Mouse (Mus musculus) thymus, postnatal 25 days (tissue): Measurements from ENCODE around the gene Cstf3.
A peak's percentile ranks its signal among the peaks of the same experiment; 100 is the strongest.
"Not testable (repeated sequence)": the region's sequence is repeated elsewhere in the genome, so short reads cannot be mapped to it uniquely, and the experiment has no call there.

Experiments
- DNase-seq: peaks from one replicate; pipeline ENCODE4 v3.0.0; 2022

Gene Cstf3

DNA sequence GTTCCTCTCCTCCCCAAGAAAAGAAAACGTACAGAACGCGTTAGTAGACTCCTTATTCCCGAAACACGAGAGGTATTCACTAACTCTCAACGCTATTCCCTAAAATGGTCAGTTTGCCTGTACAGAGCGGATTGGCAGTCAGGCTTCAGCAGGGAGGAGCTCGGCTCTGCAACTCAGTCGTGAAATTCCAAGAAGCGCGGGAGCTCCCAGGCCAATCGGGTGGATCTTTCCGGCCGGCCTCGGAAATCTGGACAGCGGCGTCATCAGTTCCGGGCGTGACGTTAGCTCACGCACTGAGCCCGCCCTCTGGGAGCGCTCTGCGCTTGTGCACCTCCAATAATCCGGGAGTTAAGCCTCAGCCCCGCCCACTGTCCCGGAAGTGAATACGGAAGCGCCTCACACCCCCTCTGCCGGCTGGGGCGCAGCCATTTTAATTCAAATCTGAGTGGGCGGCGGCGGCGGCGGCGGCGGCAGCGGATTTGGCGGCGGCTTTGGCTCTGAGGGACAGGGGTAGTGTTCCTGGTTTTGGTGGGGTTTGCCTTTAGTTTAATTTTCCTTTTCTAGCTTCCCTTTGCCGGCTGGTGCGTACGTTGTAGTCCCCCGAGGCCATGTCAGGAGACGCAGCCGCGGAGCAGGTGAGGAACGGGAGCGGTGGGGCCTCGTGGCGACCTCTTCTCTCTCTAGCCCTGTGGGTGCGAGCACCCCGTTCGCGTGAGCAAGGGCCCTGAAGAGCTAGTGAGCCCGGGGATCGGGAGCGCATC is at the start of gene Cstf3:
Gene Cstf3 (plus strand): TSS at position 456 of the 761 bp plus-strand sequence.
- DNase-seq: peak; percentile 97

DNA sequence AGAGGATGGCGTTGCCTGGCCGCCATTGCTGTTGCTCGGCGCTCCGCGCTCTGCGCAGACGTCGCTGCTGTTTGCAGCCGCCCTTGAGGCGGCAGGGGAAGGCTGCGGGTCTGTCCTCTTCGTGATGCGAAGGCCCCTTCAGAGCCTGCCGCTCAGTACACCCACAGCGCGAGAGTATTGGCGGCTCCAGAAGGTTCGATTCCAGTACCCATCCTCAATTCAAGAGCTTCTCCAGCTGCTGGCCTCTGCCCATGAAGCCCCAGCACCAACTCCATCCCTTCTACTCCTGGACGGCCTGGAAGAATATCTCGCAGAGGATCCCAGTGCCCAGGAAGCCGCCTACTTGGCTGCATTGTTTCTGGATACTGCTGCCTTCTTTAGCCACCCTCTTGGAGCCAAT is 33.6 kb upstream of the Cstf3 start:
- DNase-seq: not testable (repeated sequence)

DNA sequence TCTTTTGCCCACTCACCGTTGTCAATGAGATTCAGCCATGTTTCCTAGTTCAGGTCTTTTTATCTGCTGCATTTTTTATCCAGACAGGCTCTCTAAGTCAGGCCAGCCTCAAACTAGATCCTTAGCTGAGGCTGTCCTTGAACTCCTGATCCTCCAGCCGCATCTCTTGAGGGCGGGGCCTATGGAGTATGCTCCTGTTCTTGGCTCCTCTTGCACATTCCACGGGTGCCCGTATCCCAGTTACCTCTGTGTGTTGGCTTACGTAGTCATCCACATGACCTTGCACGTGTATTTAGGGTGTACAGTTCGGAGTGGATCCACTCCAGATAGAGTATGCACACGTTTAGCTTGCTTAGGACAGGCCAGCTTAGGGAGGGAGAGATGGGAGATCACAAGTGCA is 32.6 kb upstream of the Cstf3 start:
- DNase-seq: no peak

DNA sequence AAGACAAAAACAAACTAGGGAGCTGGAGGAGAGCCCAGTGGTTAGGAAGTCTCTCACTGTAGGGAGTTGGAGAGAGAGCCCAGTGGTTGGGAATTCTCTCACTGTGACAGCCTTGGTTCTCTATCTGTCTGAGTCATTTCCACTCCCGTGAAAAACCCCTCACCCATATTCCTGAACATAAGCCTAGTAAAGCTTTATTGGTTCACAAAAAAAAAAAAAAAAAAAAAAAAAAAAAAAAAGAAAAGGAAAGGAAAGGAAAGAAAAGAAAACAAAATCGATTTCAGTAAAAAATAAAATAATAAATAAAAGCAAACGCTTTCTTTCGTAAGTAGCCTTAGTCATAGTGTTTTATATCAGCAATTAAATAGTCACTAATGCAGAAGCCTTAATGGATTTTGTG is 32.0 kb upstream of the Cstf3 start:
- no peak for DNase-seq

DNA sequence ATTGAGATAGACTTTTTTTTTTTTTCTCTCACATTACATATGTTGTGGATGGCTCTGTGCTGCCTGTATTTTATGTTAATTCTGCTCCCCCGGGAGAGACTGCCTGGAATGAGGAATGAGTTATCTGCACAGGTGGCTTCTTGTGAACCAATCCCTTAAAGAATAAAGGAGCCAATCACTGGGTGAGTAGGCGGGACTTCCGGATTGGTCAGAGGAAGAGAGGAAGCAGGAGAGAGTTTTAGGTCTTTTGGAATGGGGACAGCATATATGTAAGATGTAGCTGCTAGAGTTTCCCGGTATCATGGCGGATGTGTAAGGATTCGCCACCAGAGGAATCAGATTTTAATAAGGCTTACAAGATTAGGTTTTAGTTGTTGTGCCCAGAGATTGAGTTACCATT is 31.4 kb upstream of the Cstf3 start:
- no peak for DNase-seq

DNA sequence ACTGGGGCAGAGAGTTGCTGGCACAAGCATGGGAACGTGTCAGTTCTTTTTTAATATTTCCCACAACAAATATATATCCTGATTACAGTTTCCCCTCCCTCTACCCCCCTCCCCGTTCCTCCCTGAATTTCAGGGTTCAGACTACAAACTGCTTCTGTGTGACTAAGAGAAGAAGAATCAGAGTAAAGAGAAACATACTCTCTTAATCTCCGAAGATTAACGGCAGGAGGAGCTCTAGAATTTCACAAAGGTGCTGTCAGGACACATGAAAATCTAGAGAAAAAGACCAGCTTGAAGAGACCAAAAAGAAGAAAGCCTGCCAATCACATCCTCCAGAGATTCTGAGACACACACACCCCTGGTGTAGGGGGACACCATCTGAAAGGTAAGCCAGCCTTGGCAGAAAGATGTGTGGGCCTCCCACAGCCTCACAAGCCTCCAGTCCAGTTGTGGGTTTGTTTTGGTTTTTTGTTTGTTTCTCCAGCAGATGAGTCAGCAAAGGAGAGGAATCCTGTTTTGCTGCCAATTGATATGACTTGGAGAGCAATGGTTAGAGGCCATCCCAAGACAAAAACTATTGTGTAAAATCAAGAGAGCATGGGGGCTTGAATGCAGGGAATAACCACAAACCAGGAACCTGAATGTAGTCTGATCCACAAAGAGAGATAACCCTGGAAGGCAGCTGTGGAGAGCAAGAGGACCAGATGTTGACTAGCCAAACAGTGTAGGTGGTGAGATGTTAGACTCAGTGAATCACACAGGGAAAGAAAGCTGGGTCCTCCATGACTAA is 30.5 kb upstream of the Cstf3 start:
- no peak for DNase-seq

DNA sequence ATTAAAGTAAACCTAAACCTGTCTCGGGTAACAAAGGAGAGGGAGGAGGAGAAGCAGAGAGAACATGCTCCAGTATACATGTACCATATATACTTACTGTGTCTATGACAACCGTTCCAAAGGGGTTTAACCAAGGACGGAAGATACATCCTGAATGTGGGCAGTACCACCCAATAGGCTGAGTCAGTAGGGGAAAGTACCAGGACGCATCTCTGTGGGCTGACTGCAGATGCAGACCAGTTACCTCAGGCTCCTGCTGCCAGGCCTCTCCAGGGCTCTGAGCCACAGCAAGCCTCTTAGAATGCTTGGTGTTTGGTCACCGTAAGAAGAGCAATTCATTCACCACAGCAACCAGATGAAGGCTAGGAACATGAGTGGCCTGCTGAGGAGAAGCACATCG is 28.9 kb upstream of the Cstf3 start:
- no peak for DNase-seq

DNA sequence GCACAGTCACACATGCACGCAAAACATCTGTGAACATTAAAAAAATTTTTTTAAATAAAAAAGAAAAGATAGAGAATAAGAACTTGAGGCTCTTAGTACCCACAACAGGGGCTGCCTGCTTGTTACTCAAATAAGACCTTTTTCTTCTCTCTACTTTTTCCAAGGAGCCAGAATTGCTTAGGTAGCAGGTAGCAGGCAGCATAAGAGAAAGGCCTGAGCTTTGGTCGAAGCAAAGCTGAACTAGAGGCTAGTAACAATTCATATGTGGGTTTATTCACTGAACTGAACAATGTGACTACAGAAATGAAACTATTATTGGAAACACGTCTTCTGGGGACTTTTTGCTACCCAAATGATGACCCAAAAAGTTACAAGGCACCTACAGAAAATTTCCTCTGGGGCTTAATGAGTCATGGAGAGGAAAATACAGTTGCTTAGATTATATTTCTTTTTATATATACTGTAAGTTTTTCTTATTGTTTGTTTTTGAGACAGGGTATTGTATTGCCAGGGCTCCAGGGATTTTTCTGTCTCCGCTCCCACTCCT is 28.3 kb upstream of the Cstf3 start:
- no peak for DNase-seq

DNA sequence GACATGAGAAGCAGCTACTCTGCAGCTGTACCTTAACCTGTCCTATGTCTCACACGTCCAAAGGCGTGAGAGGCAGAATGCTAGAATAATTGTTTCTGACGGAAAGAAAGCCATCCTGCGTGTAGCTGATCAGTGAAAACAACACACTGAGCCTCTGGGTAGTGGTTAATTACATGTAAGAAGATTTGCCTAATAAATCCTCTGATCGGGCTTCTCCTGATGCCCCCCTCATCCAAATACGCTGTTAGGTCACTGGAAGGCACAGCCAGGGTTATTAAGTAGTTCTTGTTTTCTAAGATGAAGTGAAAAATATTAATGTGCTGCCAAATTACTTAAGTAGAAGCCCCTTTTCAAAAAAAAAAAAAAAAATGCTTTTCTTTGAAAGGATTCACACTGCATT is 18.3 kb upstream of the Cstf3 start:
- DNase-seq: no peak

DNA sequence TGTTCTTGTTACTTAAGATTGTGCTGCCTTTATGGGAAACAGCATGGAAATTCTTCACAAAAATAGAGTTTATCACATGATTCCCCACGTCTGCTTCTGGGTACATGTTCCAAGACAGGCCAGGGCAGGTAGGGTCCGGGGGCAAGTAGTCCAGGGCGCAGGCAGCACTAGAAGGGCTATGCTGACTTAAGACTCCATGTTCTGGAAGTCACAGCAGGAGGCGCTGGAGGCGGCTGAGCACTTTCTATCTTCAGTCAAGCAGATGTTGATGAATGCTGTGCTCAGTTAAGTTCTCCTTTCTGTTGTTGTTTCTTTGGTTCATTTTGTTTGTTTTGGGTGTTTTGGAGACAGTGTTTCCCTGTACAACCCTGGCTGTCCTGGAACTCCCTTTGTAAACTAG is 14.1 kb upstream of the Cstf3 start:
- DNase-seq: no peak

DNA sequence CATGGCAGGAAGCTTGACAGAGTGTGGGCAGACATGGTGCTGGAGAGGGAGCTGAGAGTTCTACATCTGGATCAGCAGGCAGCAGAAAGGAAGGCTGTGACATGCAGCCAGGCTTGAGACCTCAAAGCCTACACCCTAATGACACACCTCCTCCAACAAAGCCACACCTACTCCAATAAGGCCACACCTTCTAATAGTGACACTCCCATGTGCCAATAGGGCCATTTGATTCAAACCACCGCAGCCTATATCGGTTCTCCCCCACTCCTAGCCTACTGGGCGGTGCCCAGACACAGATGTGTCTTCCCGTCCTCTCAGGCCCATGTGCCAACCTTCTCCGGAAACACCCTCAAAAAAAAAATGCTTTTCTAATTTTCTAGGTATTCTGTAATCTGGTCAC is 12.3 kb upstream of the Cstf3 start:
- no peak for DNase-seq

DNA sequence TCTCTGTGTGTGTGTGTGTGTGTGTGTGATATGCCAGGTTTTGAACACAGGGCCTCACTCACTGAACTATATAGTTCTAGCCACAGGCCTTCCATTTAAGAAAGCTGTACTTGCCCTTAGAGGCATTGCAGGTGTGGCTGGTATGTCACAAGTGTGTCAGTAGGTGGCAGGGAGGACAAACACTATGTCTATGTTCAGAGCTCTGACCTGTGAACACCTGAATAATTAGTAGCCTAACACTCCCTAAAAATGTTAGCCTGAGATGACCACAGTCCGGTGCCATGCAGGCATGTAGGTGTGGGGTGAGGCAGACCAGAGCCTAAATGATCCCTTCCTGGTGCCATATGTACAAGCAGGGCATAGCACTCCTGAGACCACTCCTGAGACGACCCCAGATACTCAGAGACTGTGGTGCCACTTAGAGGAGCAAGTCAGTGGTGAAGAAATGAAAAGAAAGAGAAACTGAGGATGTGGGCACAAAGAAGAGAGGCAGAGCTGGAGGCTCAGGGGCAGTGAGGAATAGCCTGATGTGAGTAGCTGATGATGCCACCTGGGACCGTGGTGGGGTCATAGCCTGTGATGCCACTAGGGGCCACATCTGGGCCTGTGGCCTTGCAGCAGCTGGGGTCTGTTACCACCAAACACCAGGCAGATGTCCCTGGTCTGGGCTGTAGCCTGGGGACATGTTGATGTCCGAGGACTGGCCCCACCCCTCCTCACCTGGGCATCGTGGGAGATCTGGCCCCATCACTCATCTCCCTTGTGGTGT is 11.3 kb upstream of the Cstf3 start:
- DNase-seq: no peak

DNA sequence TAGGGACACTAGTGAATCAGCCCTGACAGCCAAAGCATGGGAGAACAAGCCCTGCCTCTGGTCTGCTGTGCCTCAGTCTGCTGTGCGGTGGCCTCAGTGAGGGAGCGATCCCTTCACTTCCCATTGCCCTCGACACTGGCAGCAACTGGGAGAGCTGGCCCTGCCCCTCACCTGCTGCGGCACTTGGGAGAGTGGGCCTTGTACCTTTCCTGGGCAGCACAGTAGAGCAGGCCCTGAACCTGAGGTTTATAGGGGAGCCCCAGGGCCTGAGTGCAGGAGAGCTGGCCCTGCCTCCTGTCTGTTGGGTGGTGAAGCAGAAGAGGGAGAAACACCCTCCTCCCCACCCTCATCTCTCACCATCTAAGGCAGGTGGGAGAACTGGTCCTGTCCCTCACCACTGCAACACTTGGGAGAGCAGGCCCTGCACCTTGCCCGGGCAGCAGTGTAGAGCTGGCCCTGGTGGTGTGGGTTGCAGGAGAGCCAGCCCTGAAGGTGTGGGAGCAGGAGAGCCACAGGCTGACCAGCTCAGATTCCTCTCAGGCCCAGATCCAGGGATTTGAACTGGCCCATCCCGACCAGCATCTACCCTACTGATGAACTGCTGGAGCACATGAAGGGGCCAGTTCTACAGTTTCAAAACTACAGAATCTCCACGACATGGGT is 10.4 kb upstream of the Cstf3 start:
- no peak for DNase-seq

DNA sequence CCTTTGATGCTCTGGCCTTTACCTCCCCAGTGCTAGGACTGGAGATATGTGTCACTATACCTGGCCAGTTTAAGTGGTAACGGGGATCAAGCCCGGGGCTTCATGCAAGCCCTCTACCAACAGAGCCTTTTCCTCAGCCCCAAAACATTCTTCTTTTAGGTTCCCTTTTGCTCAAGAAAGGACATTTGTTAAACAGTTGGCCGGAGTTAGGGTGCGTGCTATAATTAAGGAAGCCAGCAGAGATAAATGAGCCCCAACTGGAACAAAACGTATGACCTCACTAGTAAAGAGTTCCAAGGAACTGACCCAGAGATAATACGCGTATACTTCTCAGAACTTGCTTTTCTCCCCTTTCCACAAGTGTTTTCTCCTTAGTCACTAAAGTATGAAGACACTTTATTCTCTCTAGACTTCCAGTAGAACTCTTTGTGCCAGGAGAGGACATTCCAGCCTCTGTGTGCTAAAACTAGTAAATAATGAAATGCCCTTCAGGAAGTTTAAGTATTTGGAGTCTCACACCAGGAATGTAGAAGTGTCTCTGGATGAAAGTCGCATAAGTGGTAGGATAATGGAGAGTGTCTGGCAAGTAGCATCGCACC is 8.9 kb upstream of the Cstf3 start:
- DNase-seq: no peak

DNA sequence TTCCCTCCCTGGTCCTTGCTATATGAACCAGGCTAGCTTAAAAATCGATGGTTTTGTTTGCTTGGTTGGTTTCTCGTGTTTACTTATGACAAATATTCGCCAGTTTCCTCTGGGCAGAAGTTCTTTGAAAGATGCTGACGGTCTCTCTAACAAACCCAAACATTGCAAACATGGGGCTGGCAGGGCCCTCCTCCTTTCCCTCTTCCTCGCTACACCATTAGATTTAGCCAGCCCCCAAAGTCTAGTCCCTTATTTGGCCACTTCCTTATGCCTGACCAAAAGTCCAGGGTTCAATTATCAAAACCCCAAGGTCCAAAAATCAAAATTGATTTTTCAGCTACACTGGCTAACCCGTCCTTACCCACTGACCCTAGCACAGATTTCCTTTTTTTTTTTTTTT is 7.3 kb upstream of the Cstf3 start:
- DNase-seq: no peak

DNA sequence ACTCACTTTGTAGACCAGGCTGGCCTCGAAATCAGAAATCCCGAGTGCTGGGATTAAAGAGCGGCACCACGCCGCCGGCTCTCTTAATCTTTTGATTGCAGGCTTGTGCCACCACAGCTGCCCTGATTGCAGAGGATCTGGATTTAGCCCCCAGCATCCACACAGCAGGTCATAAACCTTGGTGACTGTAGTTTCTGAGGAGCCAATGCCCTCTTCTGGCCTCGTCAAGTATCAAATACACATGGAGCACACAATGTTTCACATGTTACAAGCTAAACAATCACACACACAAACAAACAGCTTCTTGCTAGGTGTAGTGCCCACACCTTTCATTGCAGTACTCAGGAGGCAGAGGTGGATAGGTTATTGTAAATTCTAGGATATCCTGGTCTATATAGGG is 6.1 kb upstream of the Cstf3 start:
- no peak for DNase-seq

DNA sequence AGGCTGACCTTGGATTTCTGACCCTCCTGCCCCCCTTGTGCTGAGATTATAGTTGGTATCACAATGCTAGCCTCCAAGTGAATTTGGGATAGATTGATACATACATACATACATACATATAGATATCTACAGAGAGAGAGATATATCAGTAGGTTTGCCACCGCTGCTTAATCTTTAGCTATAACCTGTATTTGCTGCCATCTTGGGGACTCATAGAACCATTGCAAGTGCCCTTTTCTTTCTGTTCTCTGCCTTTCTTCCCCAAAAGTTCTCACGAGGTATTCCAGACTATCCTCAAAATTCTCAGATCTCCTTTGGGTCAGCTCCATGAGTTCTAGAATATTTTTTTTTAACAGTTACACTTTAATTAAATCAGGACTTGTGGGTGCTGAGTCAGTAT is 4.7 kb upstream of the Cstf3 start:
- no peak for DNase-seq

DNA sequence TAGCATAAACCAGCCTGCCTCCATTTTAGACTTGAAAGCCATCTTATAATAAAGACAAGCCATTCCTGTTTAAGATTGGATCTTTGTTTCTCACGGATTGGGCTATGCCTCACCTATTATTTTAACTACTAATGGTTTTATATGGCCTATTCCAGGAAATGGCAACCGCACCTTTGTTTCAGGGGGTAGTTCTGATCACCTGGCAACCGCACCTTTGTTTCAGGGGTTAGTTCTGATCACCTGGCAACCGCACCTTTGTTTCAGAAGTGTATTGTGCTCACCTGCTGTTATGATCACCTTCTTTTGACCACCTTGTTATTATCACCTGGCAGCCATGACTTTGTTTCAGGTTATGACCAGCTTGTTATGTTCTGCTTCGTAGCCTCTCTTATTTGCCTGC is 1.8 kb upstream of the Cstf3 start:
- no peak for DNase-seq

DNA sequence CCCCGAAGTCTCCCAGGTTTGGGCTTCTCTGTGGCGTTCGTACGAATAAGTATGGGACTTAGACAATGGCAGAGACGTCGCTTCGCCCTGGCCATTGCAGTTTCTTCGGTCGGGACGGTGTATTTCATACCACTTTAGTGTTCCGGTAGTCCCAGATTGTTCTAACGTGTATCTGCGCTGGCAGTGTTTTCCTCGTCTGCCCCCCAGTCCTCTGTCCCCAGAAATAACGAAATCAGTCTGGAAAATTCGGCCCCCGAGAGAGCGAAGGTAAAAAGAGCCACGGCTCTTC is 450 bp downstream of the Cstf3 start:
- no peak for DNase-seq

DNA sequence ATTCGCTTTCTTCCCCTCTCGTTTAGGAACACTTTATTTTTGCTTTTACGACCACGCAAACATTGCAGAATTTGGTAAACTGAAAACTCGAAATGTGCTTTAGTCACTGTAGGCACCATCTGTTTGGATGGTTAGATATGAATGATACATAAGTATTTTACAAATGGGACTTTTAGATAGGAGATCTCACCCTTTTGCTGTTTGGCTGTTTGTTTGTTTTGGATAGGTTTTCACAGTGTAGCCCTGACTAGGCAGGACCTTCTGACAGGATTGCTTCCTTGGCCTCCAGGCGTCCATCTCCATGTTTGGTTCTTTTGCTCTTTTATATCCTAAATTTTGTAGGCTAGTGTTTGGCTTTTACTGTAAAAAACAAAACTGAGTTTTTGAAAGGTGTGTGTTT is 818 bp downstream of the Cstf3 start:
- no peak for DNase-seq

DNA sequence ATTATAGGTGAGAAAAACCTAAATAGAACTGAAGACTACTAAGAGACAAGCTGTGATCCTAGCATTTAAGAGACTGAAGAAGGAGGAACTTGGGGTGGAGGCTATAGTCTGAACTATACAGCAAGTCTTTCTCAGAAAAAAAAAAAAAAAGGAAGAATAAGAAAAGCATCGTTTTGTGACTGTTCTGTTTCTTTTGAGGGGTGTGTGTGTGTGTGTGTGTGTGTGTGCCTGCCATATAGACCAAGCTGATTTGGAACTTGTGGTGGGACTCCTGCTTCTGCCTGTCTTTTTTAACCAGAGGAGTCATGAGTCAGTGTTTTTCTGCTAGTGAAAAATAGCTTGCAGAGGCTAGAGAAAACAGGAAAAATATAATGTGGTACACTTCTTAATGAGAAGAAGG is 4.7 kb downstream of the Cstf3 start:
- no peak for DNase-seq

DNA sequence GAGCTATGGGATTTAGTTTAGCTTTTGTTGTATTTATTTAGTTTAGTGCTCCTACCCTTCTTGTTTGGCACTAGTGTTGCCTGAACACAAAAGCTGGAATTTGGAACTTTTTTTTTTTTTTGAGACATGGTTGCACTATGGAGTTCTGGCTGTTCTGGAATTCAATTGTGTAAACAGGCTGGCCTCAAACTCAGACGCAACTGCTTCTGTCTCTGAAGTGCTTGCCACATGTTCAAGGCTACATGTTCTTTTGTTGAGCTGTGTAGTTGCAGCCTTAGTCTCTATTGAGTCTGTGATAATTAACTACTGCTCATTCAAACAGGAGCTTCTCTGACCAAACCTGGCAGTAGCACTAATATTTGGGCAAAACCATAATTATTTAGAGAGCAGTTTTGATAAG is 13.1 kb downstream of the Cstf3 start:
- no peak for DNase-seq

DNA sequence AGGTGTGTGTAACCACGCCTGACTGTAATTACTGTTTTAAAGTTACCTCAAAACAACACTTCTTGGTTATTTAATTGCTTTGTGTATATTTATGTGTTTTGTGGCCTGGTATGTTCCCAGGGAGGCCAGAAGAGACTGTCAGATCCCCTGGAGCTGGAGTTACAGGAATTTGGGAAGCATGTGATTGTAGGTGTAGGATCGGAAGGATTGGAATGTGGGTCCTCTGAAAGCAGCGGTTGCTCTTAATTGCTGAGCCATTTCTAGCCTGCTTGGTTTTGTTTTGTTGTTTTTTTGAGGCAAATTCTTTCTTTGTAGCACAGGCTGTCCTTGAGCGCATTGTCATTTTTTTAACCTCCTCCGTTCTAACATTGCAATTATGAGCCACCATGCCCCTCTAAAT is 14.4 kb downstream of the Cstf3 start:
- no peak for DNase-seq
